Mouse (Mus musculus): ENCODE data around the gene Slc28a2. TPM values are rescaled to one million over a fixed set of nuclear protein-coding genes. Genes with fewer than 3 reads are reported as not detected.
"Not testable (repeated sequence)": the region's sequence is repeated elsewhere in the genome, so short reads cannot be mapped to it uniquely, and the experiment has no call there.

Slc28a2 gene
- polyA plus RNA-seq, 1 experiment from 2014 or later = 0.39 TPM

DNA sequence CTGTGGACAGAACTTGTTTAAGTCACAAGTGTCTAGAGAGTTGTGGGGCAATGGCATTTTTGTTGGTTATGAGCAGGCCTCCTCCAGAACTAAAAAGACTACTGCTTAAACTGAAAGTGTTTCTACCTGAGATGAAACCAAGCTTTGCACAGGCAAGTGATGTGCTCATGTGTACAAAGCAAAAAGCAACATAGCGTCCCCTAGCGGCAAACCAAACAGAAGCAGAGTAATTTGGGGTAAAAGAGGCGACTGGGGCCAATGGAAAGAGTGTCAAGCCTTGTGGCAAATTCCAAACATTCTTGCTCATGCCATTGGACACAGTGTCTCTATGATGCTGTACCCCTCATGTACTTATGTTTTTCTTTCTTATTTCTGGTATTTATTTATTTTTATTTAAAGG, 41.2 kb upstream of the Slc28a2 start:
- Histone ChIP-seq H3K4me1 (ENCODE audit: control insufficient read depth, insufficient read depth, low read length) (no peaks in the 10 kb centered on the region), H3K27me3 (ENCODE audit: control insufficient read depth, insufficient read depth, low read length) (no peaks in the 10 kb centered on the region), H3K27ac (ENCODE audit: low read depth, low read length) (no peak overlapping the region), H3K4me3 (ENCODE audit: low read length) (no peak overlapping the region), H3K4me2 (replicated peaks; ENCODE audit: low read depth, low read length) (no peak overlapping the region), H3K36me3 (ENCODE audit: control insufficient read depth, insufficient read depth, low read length) (no peaks in the 10 kb centered on the region), H3K9ac (ENCODE audit: low read depth, low read length) (no peak overlapping the region), H3K9me3 (ENCODE audit: control insufficient read depth, low read length) (no peaks in the 10 kb centered on the region)
- 32% methylated on average over 3 of the region's 3 CpGs for WGBS
- no peak for ATAC-seq (ENCODE audit: low FRiP score, low TSS enrichment)

- not testable (repeated sequence) for ATAC-seq (ENCODE audit: low FRiP score, low TSS enrichment); H3K9ac ChIP-seq (ENCODE audit: low read depth, low read length); H3K4me3 ChIP-seq (ENCODE audit: low read length); H3K9me3 ChIP-seq (ENCODE audit: control insufficient read depth, low read length); H3K36me3 ChIP-seq (ENCODE audit: control insufficient read depth, insufficient read depth, low read length); H3K4me2 ChIP-seq (replicated peaks; ENCODE audit: low read depth, low read length); H3K27ac ChIP-seq (ENCODE audit: low read depth, low read length); H3K4me1 ChIP-seq (ENCODE audit: control insufficient read depth, insufficient read depth, low read length); H3K27me3 ChIP-seq (ENCODE audit: control insufficient read depth, insufficient read depth, low read length)
- WGBS = 91% methylated on average over 3 of the region's 3 CpGs
These were observed 39.1 kb upstream of the Slc28a2 start for GRCm38 (mm10) chr2:122387135-122387534.

DNA sequence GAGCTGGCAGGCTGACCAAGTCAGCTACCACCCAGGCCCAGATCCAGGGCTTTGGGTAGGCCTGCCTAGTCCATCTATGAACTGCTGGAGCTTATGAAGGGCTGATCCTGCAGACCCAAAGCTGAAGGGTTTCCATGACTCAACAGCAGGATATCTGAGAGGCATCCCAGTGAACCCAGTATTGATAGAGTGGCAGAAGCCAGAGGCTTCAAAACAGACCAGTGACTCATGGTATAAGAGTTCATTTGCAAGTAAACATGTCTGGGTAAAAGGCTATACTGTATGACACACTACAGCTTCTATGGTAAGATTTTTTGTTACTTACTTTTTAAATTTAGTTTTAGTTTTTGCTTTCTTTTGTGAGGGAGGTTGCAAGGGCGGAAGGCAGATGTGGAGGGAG, 30.1 kb upstream of the Slc28a2 start:
- H3K9ac ChIP-seq (ENCODE audit: low read depth, low read length) = no peak overlapping the region
- no peaks in the 10 kb centered on the region for H3K4me1 ChIP-seq (ENCODE audit: control insufficient read depth, insufficient read depth, low read length)
- H3K4me3 ChIP-seq (ENCODE audit: low read length) = no peak overlapping the region
- H3K9me3 ChIP-seq (ENCODE audit: control insufficient read depth, low read length) = no peaks in the 10 kb centered on the region
- no peaks in the 10 kb centered on the region for H3K36me3 ChIP-seq (ENCODE audit: control insufficient read depth, insufficient read depth, low read length)
- ATAC-seq (ENCODE audit: low FRiP score, low TSS enrichment) = no peak
- H3K27me3 ChIP-seq (ENCODE audit: control insufficient read depth, insufficient read depth, low read length) = no peaks in the 10 kb centered on the region
- H3K4me2 ChIP-seq (replicated peaks; ENCODE audit: low read depth, low read length) = no peak overlapping the region
- no peak overlapping the region for H3K27ac ChIP-seq (ENCODE audit: low read depth, low read length)
- 89% methylated on average over 1 of the region's 1 CpGs for WGBS

GRCm38 (mm10) chr2:122407607-122408006, 18.7 kb upstream of the Slc28a2 start:
- H3K9ac ChIP-seq (ENCODE audit: low read depth, low read length) = no peak overlapping the region
- 94% methylated on average over 2 of the region's 2 CpGs for WGBS
- ATAC-seq (ENCODE audit: low FRiP score, low TSS enrichment) = no peak

GRCm38 (mm10) chr2:122408928-122409327, 17.3 kb upstream of the Slc28a2 start:
- no peaks in the 10 kb centered on the region for H3K36me3 ChIP-seq (ENCODE audit: control insufficient read depth, insufficient read depth, low read length)
- ATAC-seq (ENCODE audit: low FRiP score, low TSS enrichment) = no peak
- WGBS = 81% methylated on average over 7 of the region's 7 CpGs
- no peak overlapping the region for H3K4me2 ChIP-seq (replicated peaks; ENCODE audit: low read depth, low read length)
- H3K27me3 ChIP-seq (ENCODE audit: control insufficient read depth, insufficient read depth, low read length) = no peaks in the 10 kb centered on the region
- no peak overlapping the region for H3K27ac ChIP-seq (ENCODE audit: low read depth, low read length)
- H3K9ac ChIP-seq (ENCODE audit: low read depth, low read length) = no peak overlapping the region
- H3K4me3 ChIP-seq (ENCODE audit: low read length) = no peak overlapping the region
- H3K9me3 ChIP-seq (ENCODE audit: control insufficient read depth, low read length) = no peaks in the 10 kb centered on the region
- no peaks in the 10 kb centered on the region for H3K4me1 ChIP-seq (ENCODE audit: control insufficient read depth, insufficient read depth, low read length)

More at GRCm38 (mm10) chr2:122407607-122408006, 18.7 kb upstream of the Slc28a2 start:
- H3K4me1 ChIP-seq (ENCODE audit: control insufficient read depth, insufficient read depth, low read length) = no peaks in the 10 kb centered on the region
- H3K27ac ChIP-seq (ENCODE audit: low read depth, low read length) = no peak overlapping the region
- H3K36me3 ChIP-seq (ENCODE audit: control insufficient read depth, insufficient read depth, low read length) = no peaks in the 10 kb centered on the region
- no peaks in the 10 kb centered on the region for H3K27me3 ChIP-seq (ENCODE audit: control insufficient read depth, insufficient read depth, low read length)
- H3K4me2 ChIP-seq (replicated peaks; ENCODE audit: low read depth, low read length) = no peak overlapping the region
- H3K9me3 ChIP-seq (ENCODE audit: control insufficient read depth, low read length) = no peaks in the 10 kb centered on the region
- no peak overlapping the region for H3K4me3 ChIP-seq (ENCODE audit: low read length)

GRCm38 (mm10) chr2:122426645-122427044, 368 bp downstream of the Slc28a2 start:
- ATAC-seq (ENCODE audit: low FRiP score, low TSS enrichment); H3K9ac ChIP-seq (ENCODE audit: low read depth, low read length); H3K4me1 ChIP-seq (ENCODE audit: control insufficient read depth, insufficient read depth, low read length); H3K4me3 ChIP-seq (ENCODE audit: low read length); H3K36me3 ChIP-seq (ENCODE audit: control insufficient read depth, insufficient read depth, low read length); H3K9me3 ChIP-seq (ENCODE audit: control insufficient read depth, low read length); H3K27ac ChIP-seq (ENCODE audit: low read depth, low read length); H3K27me3 ChIP-seq (ENCODE audit: control insufficient read depth, insufficient read depth, low read length); H3K4me2 ChIP-seq (replicated peaks; ENCODE audit: low read depth, low read length): not testable (repeated sequence)
- 61% methylated on average over 2 of the region's 2 CpGs for WGBS

DNA sequence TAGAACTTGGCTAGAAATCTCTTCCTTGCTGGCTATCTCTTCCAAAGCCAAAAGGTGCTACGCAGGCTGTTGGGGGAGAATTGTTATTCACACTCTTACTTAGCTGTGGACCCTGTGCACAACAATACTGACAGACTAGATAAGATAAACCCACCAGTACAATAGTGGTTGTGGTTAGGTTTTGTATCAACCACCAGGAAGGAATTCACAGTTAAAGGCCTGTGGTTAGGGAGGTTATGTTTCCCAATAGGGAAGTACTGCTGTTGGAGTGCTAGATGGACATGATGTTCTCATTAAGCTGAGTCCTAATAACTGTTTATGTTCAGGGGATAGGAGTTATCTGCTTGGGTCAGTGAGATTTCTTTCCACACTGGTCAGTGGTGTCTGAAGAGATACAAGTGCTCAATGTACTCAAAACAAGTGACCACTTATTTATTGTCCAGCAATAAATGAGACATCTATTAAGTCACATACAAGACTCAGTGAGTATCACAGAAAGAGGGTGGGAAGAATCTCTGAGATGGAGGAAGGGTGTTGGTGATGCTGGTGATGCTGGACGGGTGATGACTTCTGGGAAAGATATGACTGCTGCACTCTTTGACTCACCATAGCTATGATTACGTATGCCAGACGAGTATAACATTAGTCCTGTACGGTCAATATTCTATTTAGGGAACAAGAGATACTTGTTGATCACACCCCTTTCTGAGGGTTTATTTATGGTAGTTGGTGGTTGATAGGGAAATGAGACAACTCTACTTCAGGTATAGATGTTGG, 12.6 kb downstream of the Slc28a2 start:
- H3K9me3 ChIP-seq (ENCODE audit: control insufficient read depth, low read length); H3K4me2 ChIP-seq (replicated peaks; ENCODE audit: low read depth, low read length); H3K9ac ChIP-seq (ENCODE audit: low read depth, low read length); H3K36me3 ChIP-seq (ENCODE audit: control insufficient read depth, insufficient read depth, low read length); H3K27me3 ChIP-seq (ENCODE audit: control insufficient read depth, insufficient read depth, low read length); ATAC-seq (ENCODE audit: low FRiP score, low TSS enrichment); H3K4me1 ChIP-seq (ENCODE audit: control insufficient read depth, insufficient read depth, low read length); H3K27ac ChIP-seq (ENCODE audit: low read depth, low read length); H3K4me3 ChIP-seq (ENCODE audit: low read length): not testable (repeated sequence)
- WGBS = 82% methylated on average over 5 of the region's 5 CpGs

- H3K36me3 ChIP-seq (ENCODE audit: control insufficient read depth, insufficient read depth, low read length); H3K27me3 ChIP-seq (ENCODE audit: control insufficient read depth, insufficient read depth, low read length); H3K9ac ChIP-seq (ENCODE audit: low read depth, low read length); H3K4me2 ChIP-seq (replicated peaks; ENCODE audit: low read depth, low read length); H3K27ac ChIP-seq (ENCODE audit: low read depth, low read length); H3K4me3 ChIP-seq (ENCODE audit: low read length); ATAC-seq (ENCODE audit: low FRiP score, low TSS enrichment); H3K4me1 ChIP-seq (ENCODE audit: control insufficient read depth, insufficient read depth, low read length); H3K9me3 ChIP-seq (ENCODE audit: control insufficient read depth, low read length): not testable (repeated sequence)
- 29% methylated on average over 1 of the region's 3 CpGs for WGBS
These were observed 14.2 kb downstream of the Slc28a2 start for GRCm38 (mm10) chr2:122440521-122440920.

- no peaks in the 10 kb centered on the region for H3K36me3 ChIP-seq (ENCODE audit: control insufficient read depth, insufficient read depth, low read length)
- H3K27ac ChIP-seq (ENCODE audit: low read depth, low read length) = no peak overlapping the region
- ATAC-seq (ENCODE audit: low FRiP score, low TSS enrichment) = no peak
- H3K4me3 ChIP-seq (ENCODE audit: low read length) = no peak overlapping the region
- no peaks in the 10 kb centered on the region for H3K27me3 ChIP-seq (ENCODE audit: control insufficient read depth, insufficient read depth, low read length)
- no peaks in the 10 kb centered on the region for H3K4me1 ChIP-seq (ENCODE audit: control insufficient read depth, insufficient read depth, low read length)
- WGBS = 81% methylated on average over 7 of the region's 7 CpGs
- H3K9me3 ChIP-seq (ENCODE audit: control insufficient read depth, low read length) = no peaks in the 10 kb centered on the region
- H3K4me2 ChIP-seq (replicated peaks; ENCODE audit: low read depth, low read length) = no peak overlapping the region
- no peak overlapping the region for H3K9ac ChIP-seq (ENCODE audit: low read depth, low read length)
These were observed 15.0 kb downstream of the Slc28a2 start for GRCm38 (mm10) chr2:122441000-122441933.
